ENCODE assay signal across 20 mouse cellular contexts in the genomic region with DNA sequence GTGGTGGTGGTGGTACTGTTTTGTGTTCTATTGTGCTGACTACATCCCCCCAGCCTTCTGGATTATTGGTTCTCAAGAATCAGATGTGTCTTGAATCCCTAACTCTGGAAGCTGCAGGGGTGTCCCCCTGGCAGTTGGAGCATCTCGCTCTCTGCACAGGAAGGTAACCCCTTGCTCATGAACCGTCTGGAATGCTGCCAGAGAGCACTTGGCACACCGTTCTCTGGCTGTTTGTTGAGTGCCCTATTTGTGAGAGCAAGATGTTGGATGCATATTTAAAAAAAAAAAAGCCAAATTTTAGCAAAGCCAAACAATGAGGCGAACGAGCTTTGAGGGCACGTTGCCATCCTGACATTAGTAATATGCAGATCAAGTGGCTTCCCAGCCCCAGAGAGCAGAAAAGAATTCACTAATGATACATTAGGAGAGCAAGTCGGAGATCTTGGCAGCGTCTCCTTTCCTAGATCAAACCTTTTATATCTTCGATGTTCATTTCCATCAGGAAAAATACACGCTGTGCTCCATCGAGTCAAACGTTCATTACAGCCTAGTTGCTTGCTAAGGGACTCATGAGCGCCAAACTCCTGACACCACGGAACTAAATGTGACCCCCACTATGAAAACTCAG. TPM values are rescaled to one million over a fixed set of nuclear protein-coding genes. Genes with fewer than 3 reads are reported as not detected.
DNase-seq lines count a peak whose midpoint lies in the region; ATAC-seq and TF ChIP-seq lines count a peak whose summit lies in the region.
"Had no signal": no experiment of that assay in that cellular context is flagged by ENCODE, and none has a peak within 500 bp of the region (broad histone marks: within the 10 kb centered on the region; RNA-seq: fewer than 3 reads in every experiment).

No protein-coding gene starts in this region.

- H3K36me3 ChIP-seq in forebrain, embryonic 14.5 days (ENCODE audit: control insufficient read depth, insufficient read depth, low read length): no peaks in the 10 kb centered on the region
- no peaks in the 10 kb centered on the region for H3K36me3 ChIP-seq in forebrain, embryonic 11.5 days (ENCODE audit: control insufficient read depth, insufficient read depth, low read length)
- H3K36me3 ChIP-seq in neural tube, embryonic 15.5 days: no peaks in the 10 kb centered on the region
- peaks cover 50% of the 10 kb centered on the region for H3K36me3 ChIP-seq in myocyte (ENCODE audit: control insufficient read depth, insufficient read depth)
- H3K36me3 ChIP-seq: hindbrain, embryonic 12.5 days; midbrain, embryonic 10.5 days; neural tube, embryonic 13.5 days; stomach, embryonic 15.5 days had no signal

- H3K4me1 ChIP-seq in forebrain, embryonic 14.5 days (ENCODE audit: control insufficient read depth, insufficient read depth, low read length): peaks cover 2% of the 10 kb centered on the region
- peaks cover under 1% of the 10 kb centered on the region; the same call in 1 of the 2 replicates for H3K4me1 ChIP-seq in forebrain, embryonic 11.5 days (replicated peaks; ENCODE audit: control insufficient read depth, insufficient read depth, low read length)
- peaks cover 22% of the 10 kb centered on the region for H3K4me1 ChIP-seq in neural tube, embryonic 15.5 days

- peaks cover 21% of the 10 kb centered on the region for H3K27me3 ChIP-seq in forebrain, embryonic 14.5 days (replicated peaks; ENCODE audit: control insufficient read depth, insufficient read depth, low read length)
- peaks cover 12% of the 10 kb centered on the region for H3K27me3 ChIP-seq in forebrain, embryonic 11.5 days (ENCODE audit: control insufficient read depth, insufficient read depth, low read length)
- H3K27me3 ChIP-seq in neural tube, embryonic 15.5 days (replicated peaks): peaks cover 31% of the 10 kb centered on the region
- H3K27me3 ChIP-seq in myocyte (ENCODE audit: control insufficient read depth, insufficient read depth, insufficient read length): no peaks in the 10 kb centered on the region
- H3K27me3 ChIP-seq: CH12.LX had no signal

- no peak overlapping the region for H3K9ac ChIP-seq in forebrain, embryonic 14.5 days (ENCODE audit: low read length)
- H3K9ac ChIP-seq in forebrain, embryonic 11.5 days (ENCODE audit: low read length): no peak overlapping the region
- no peak overlapping the region for H3K9ac ChIP-seq in neural tube, embryonic 15.5 days (replicated peaks)
- H3K9ac ChIP-seq: hindbrain, embryonic 12.5 days; liver, embryonic 14.5 days; neural tube, embryonic 13.5 days; stomach, embryonic 15.5 days had no signal

- no peak overlapping the region for H3ac ChIP-seq in myocyte (ENCODE audit: control insufficient read depth, insufficient read length)

- no peak overlapping the region for H3K27ac ChIP-seq in forebrain, embryonic 14.5 days (ENCODE audit: low read depth, low read length)
- H3K27ac ChIP-seq in forebrain, embryonic 11.5 days (ENCODE audit: low read depth, low read length): no peak overlapping the region
- H3K27ac ChIP-seq in neural tube, embryonic 15.5 days (replicated peaks): 0 out of 2 replicates have a peak overlapping the region, but pooled peaks have one; percentile 5
- H3K27ac ChIP-seq: hindbrain, embryonic 12.5 days; kidney, postnatal 0 days; liver, embryonic 14.5 days; macrophage; midbrain, embryonic 10.5 days; neural tube, embryonic 13.5 days; stomach, embryonic 15.5 days had no signal

- peaks cover 38% of the 10 kb centered on the region for H3K79me2 ChIP-seq in myocyte (ENCODE audit: control insufficient read depth, insufficient read depth)

- H3K9me3 ChIP-seq in forebrain, embryonic 14.5 days (replicated peaks; ENCODE audit: control insufficient read depth, low read length): no peaks in the 10 kb centered on the region
- no peaks in the 10 kb centered on the region for H3K9me3 ChIP-seq in forebrain, embryonic 11.5 days (ENCODE audit: control insufficient read depth, low read length)
- H3K9me3 ChIP-seq in neural tube, embryonic 15.5 days (replicated peaks): no peaks in the 10 kb centered on the region
- H3K9me3 ChIP-seq: hindbrain, embryonic 12.5 days; midbrain, embryonic 10.5 days; neural tube, embryonic 13.5 days; stomach, embryonic 15.5 days had no signal

- no peak overlapping the region for H3K4me3 ChIP-seq in forebrain, embryonic 14.5 days (ENCODE audit: low read depth, low read length)
- H3K4me3 ChIP-seq in forebrain, embryonic 11.5 days (ENCODE audit: low read depth, low read length): no peak overlapping the region
- no peak overlapping the region for H3K4me3 ChIP-seq in neural tube, embryonic 15.5 days (replicated peaks)
- no peak overlapping the region for H3K4me3 ChIP-seq in myocyte
- H3K4me3 ChIP-seq: hindbrain, embryonic 12.5 days; midbrain, embryonic 10.5 days; neural tube, embryonic 13.5 days; stomach, embryonic 15.5 days had no signal

- peak; percentile 52 for DNase-seq in forebrain, embryonic 14.5 days (ENCODE audit: low spot score)
- DNase-seq in forebrain, embryonic 11.5 days (ENCODE audit: low spot score): no peak
- no peak for DNase-seq in neural tube, embryonic 10.5 days (ENCODE audit: extremely low spot score, low spot score)
- peak; percentile 65 for DNase-seq in cerebellum, adult 8-10 months
- no peak for DNase-seq in adrenal gland, adult 18-20 months (ENCODE audit: low spot score in 2 of 2)
- DNase-seq: adrenal gland, adult 2 months; gastrocnemius, postnatal 36 days; heart, postnatal 14 days; kidney, adult 18-20 months had no signal

- TF ChIP-seq POLR2A in myocyte (IDR thresholded peaks at IDR 0.05; ENCODE audit: insufficient read length, low read depth): no peak

- 39% methylated on average over 14 of the region's 14 CpGs for WGBS in forebrain, embryonic 14.5 days
- WGBS in forebrain, embryonic 11.5 days: 86% methylated on average over 14 of the region's 14 CpGs
- WGBS in neural tube, embryonic 15.5 days: 50% methylated on average over 14 of the region's 14 CpGs

- H3K4me2 ChIP-seq in forebrain, embryonic 14.5 days (ENCODE audit: low read length): no peak overlapping the region
- H3K4me2 ChIP-seq in forebrain, embryonic 11.5 days (ENCODE audit: low read depth, low read length, severe bottlenecking): no peak overlapping the region
- H3K4me2 ChIP-seq in neural tube, embryonic 15.5 days: no peak overlapping the region
- H3K4me2 ChIP-seq in myocyte (ENCODE audit: low read depth): peak overlapping the region; percentile 87
- H3K4me2 ChIP-seq: hindbrain, embryonic 12.5 days; neural tube, embryonic 13.5 days; stomach, embryonic 15.5 days had no signal

- no peak for ATAC-seq in forebrain, embryonic 14.5 days
- ATAC-seq in forebrain, embryonic 11.5 days (replicated peaks; ENCODE audit: low FRiP score): no peak
- no peak for ATAC-seq in neural tube, embryonic 15.5 days (ENCODE audit: low FRiP score)

TF ChIP-seq in myocyte, 11 proteins besides CTCF, POLR2A, EP300 and RAD21:
- TF ChIP-seq REST (IDR thresholded peaks at IDR 0.05; ENCODE audit: insufficient read depth, insufficient read length) (no peak), SRF (IDR thresholded peaks at IDR 0.05; ENCODE audit: control insufficient read depth, insufficient read length, low read depth) (no peak), TCF12 (IDR thresholded peaks at IDR 0.05; ENCODE audit: insufficient read depth, poor library complexity, severe bottlenecking) (no peak)

RNA-seq across cellular contexts. Expression of a gene that starts 5.5 kb away (rescaled TPM):
- polyA plus RNA-seq in forebrain, embryonic 14.5 days (2014; fragmentation: Nextera tagmentation; extraction: Ambion mirVana): 1.3 and 1.4 TPM in 2 replicates
- polyA plus RNA-seq in forebrain, embryonic 11.5 days (2014; fragmentation: Nextera tagmentation; extraction: Ambion mirVana): 0.86 and 1.5 TPM in 2 replicates
- polyA plus RNA-seq in neural tube, embryonic 15.5 days (2015; fragmentation: Nextera tagmentation; extraction: Ambion mirVana): 10.9 and 16.0 TPM in 2 replicates
- 2,193 TPM for polyA plus RNA-seq in myocyte (2012; fragmentation: generic; extraction: Trizol)
- 10 to 100 TPM; 15.9 to 21.3 TPM for total RNA-seq in adrenal gland, adult 18-20 months (2021)
- total RNA-seq: monocyte, adult 5-6 weeks had no signal
- polyA plus RNA-seq: macrophage had no signal

RNA-seq across cellular contexts. Expression of a gene that starts 9.5 kb away (rescaled TPM):
- 8.3 and 8.8 TPM in 2 replicates for polyA plus RNA-seq in forebrain, embryonic 14.5 days (2014; fragmentation: Nextera tagmentation; extraction: Ambion mirVana)
- 14.1 and 16.0 TPM in 2 replicates for polyA plus RNA-seq in forebrain, embryonic 11.5 days (2014; fragmentation: Nextera tagmentation; extraction: Ambion mirVana)
- 20.1 and 21.7 TPM in 2 replicates for polyA plus RNA-seq in neural tube, embryonic 15.5 days (2015; fragmentation: Nextera tagmentation; extraction: Ambion mirVana)
- polyA plus RNA-seq in myocyte (2012; fragmentation: generic; extraction: Trizol): 42.3 TPM
- total RNA-seq in adrenal gland, adult 18-20 months (2021): 10 to 100 TPM in 1 of 2 experiments, 1 to 10 TPM in 1; 7.3 to 10.8 TPM
- total RNA-seq: monocyte, adult 5-6 weeks had no signal

RNA-seq across cellular contexts. Expression of a gene that starts 47.8 kb away (rescaled TPM):
- polyA plus RNA-seq in forebrain, embryonic 14.5 days (2014; fragmentation: Nextera tagmentation; extraction: Ambion mirVana): 160 and 178 TPM in 2 replicates
- polyA plus RNA-seq in forebrain, embryonic 11.5 days (2014; fragmentation: Nextera tagmentation; extraction: Ambion mirVana): 125 and 129 TPM in 2 replicates
- 145 and 154 TPM in 2 replicates for polyA plus RNA-seq in neural tube, embryonic 15.5 days (2015; fragmentation: Nextera tagmentation; extraction: Ambion mirVana)
- 170 TPM for polyA plus RNA-seq in myocyte (2012; fragmentation: generic; extraction: Trizol)
- total RNA-seq in adrenal gland, adult 18-20 months (2021): 10 to 100 TPM; 90.1 to 90.6 TPM

Comparison
In these comparisons a context has a peak if more than half of its experiments do, and no peak if none do; other contexts are left out.
1. DNase-seq: peak in forebrain, embryonic 14.5 days (single experiment) and cerebellum, adult 8-10 months (single experiment); none in forebrain, embryonic 11.5 days (single experiment), neural tube, embryonic 10.5 days (single experiment) and adrenal gland, adult 18-20 months (0 of 2).
2. RNA of a gene that starts 5.5 kb away (polyA plus RNA-seq): 2,193 TPM in myocyte (single experiment); 10.9 to 16.0 TPM in neural tube, embryonic 15.5 days, 1.3 to 1.4 TPM in forebrain, embryonic 14.5 days and 0.86 to 1.5 TPM in forebrain, embryonic 11.5 days; every median in the first group is over 100 times any median in the second.